Mouse (Mus musculus) kidney, embryonic 14.5 days (tissue): ENCODE results near the gene Tmem33. TPM values are rescaled to one million over a fixed set of nuclear protein-coding genes. Genes with fewer than 3 reads are reported as not detected.

Experiments used
- ATAC-seq: fragments of 200-750 bp; cut with Nextera tagmentation; 2 replicates; pipeline ENCODE4 v1.8.0; 2017; ENCODE audit warnings: moderate number of reproducible peaks, mild to moderate bottlenecking, moderate TSS enrichment, moderate library complexity; ENCODE audit not compliant: low FRiP score, low TSS enrichment
- H3K27ac ChIP-seq: fragments of 300-500 bp; sonication (generic); 2 replicates; pipeline ENCODE4 v1.5.1; 2014; ENCODE audit warnings: low read depth, mild to moderate bottlenecking, low read length, moderate library complexity, mixed read lengths
- H3K27me3 ChIP-seq: fragments of 300-500 bp; sonication (generic); 2 replicates; pipeline ENCODE4 v1.6.1; 2014; ENCODE audit warnings: mild to moderate bottlenecking, low read length; ENCODE audit not compliant: control insufficient read depth, insufficient read depth
- H3K36me3 ChIP-seq: fragments of 300-500 bp; sonication (generic); 2 replicates; pipeline ENCODE4 v1.6.1; 2014; ENCODE audit warnings: low read length, mixed read lengths; ENCODE audit not compliant: control insufficient read depth, insufficient read depth
- H3K4me1 ChIP-seq: fragments of 300-500 bp; sonication (generic); 2 replicates; pipeline ENCODE4 v1.6.1; 2014; ENCODE audit warnings: low read length, mixed read lengths; ENCODE audit not compliant: control insufficient read depth, insufficient read depth
- H3K4me2 ChIP-seq: fragments of 300-500 bp; sonication (generic); replicated peaks from 2 replicates; pipeline ENCODE4 v1.6.1; 2014; ENCODE audit warnings: low read depth, mild to moderate bottlenecking, low read length
- H3K4me3 ChIP-seq: fragments of 300-500 bp; sonication (generic); 2 replicates; pipeline ENCODE4 v1.5.1; 2014; ENCODE audit warnings: mild to moderate bottlenecking, low read length
- H3K9ac ChIP-seq: fragments of 300-500 bp; sonication (generic); 2 replicates; pipeline ENCODE4 v1.6.1; 2014; ENCODE audit warnings: low read depth, mild to moderate bottlenecking, low read length, moderate library complexity
- H3K9me3 ChIP-seq: fragments of 300-500 bp; sonication (generic); 2 replicates; pipeline ENCODE4 v1.6.1; 2016; ENCODE audit warnings: low read length; ENCODE audit not compliant: control insufficient read depth
- WGBS: fragments of 180-500 bp; shearing (Covaris S2); extraction: QIAGEN DNeasy Blood & Tissue Kit; methylation state at CpG from one replicate; pipeline ENCODE4 v1.1.7; 2014; 5-methylcytosine and 5-hydroxymethylcytosine counted together
- polyA plus RNA-seq: library from polyadenylated mRNA; unstranded; fragments of >200 nt; fragmentation: Nextera tagmentation; extraction: Ambion mirVana; gene quantifications from 2 replicates; pipeline ENCODE4 v1.2.1, GENCODE M21; 2014

Gene Tmem33
- polyA plus RNA-seq, 1 experiment from 2014 or later: 90.9 TPM

DNA sequence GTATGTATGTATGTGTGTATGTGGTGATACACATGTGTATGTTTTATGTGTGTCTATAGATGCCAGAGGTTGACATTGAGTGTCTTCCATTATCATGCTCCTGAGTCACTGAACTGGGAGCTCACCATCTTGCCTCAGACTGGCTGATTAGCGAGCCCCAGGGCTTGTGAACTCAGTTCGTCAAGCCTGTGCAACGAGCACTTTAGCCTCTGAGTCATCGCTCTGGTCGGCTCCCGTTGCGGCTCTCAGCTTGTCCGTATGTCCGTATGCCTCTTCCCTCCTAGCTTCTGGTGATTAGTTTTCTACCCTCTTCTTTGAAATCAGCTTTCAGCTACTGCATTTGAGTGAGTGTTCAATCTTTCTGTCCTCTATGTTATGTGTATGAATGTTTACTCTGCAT lies 19.0 kb downstream of the Tmem33 start:
- Histone ChIP-seq H3K4me3 (no peak overlapping the region), H3K4me2 (no peak overlapping the region), H3K36me3 (peaks cover 17% of the 10 kb centered on the region), H3K9ac (no peak overlapping the region), H3K9me3 (no peaks in the 10 kb centered on the region), H3K4me1 (no peaks in the 10 kb centered on the region), H3K27me3 (no peaks in the 10 kb centered on the region), H3K27ac (no peak overlapping the region)
- no peak for ATAC-seq
- 92% methylated on average over 9 of the region's 9 CpGs for WGBS

DNA sequence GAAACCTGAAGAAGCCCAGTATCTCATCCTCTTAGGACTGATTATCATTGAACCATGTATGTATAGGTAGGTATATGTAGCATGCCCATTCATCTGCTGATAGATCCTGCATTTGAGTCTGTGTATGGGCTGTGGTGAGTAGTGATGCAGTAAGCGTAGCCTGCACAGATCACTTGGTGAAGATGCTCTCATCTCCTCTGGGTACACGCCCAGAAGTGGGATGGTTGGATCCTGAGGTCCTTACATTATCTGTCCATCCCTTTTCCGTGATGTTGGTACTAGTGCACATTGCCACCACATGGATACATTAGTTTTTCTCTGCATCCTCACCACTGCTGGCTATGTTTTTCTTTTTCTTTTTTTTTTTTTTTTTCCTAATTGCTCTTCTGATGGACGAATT lies 19.5 kb downstream of the Tmem33 start:
- Histone ChIP-seq H3K4me3 (no peak overlapping the region), H3K27me3 (no peaks in the 10 kb centered on the region), H3K4me2 (no peak overlapping the region), H3K4me1 (no peaks in the 10 kb centered on the region), H3K9me3 (no peaks in the 10 kb centered on the region), H3K27ac (no peak overlapping the region), H3K9ac (no peak overlapping the region), H3K36me3 (peaks cover 21% of the 10 kb centered on the region)
- ATAC-seq: no peak
- WGBS: 95% methylated on average over 4 of the region's 4 CpGs

DNA sequence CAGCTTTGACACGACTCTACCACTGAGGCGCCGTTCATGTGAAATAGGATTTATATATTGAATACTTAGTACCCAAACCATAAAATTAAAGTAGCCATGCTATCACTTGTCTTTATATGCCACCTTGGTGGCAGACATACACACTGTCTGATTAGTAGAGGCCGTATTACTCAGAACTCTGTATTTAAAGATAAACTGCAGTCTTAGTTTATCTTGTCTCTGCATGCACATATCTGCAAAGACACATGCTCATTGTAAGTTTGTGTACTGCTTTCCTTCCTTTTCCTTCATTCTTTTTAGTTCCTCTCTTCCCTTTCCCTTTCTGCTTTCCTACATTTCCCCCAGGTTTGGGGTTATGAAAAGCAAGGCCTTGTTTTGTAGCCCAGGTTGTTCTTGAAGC lies 20.0 kb downstream of the Tmem33 start:
- H3K4me2 ChIP-seq: no peak overlapping the region
- no peaks in the 10 kb centered on the region for H3K4me1 ChIP-seq
- no peaks in the 10 kb centered on the region for H3K9me3 ChIP-seq
- H3K36me3 ChIP-seq: peaks cover 26% of the 10 kb centered on the region
- no peak for ATAC-seq
- H3K27ac ChIP-seq: no peak overlapping the region
- no peak overlapping the region for H3K4me3 ChIP-seq
- WGBS: 93% methylated on average over 4 of the region's 4 CpGs
- no peak overlapping the region for H3K9ac ChIP-seq
- H3K27me3 ChIP-seq: no peaks in the 10 kb centered on the region

DNA sequence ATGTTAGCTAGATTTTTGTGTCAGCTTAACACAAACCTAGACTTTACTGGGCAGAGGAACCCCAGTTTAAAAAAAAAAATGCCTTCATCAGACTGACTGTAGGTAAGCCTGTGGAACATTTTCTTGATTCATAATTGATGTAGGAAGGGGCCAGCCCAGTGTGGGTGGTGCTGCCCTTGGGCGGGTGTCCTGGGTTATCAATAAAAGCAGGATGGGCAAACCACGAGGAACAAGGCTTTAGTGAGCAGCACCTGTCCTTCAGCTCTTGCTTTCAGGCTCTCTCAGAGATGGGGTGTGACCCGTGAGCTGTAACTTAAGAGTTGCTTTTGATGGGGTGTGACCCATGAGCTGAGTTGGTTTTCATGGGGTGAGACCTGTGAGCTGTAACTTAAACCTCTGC lies 34.7 kb downstream of the Tmem33 start:
- no peaks in the 10 kb centered on the region for H3K9me3 ChIP-seq
- H3K4me2 ChIP-seq: no peak overlapping the region
- peaks cover 2% of the 10 kb centered on the region; the same call in 1 of the 2 replicates for H3K36me3 ChIP-seq
- no peak overlapping the region for H3K9ac ChIP-seq
- ATAC-seq: peak; percentile 76
- no peaks in the 10 kb centered on the region for H3K27me3 ChIP-seq
- no peak overlapping the region for H3K4me3 ChIP-seq
- no peak overlapping the region for H3K27ac ChIP-seq
- 43% methylated on average over 3 of the region's 3 CpGs for WGBS
- H3K4me1 ChIP-seq: no peaks in the 10 kb centered on the region

DNA sequence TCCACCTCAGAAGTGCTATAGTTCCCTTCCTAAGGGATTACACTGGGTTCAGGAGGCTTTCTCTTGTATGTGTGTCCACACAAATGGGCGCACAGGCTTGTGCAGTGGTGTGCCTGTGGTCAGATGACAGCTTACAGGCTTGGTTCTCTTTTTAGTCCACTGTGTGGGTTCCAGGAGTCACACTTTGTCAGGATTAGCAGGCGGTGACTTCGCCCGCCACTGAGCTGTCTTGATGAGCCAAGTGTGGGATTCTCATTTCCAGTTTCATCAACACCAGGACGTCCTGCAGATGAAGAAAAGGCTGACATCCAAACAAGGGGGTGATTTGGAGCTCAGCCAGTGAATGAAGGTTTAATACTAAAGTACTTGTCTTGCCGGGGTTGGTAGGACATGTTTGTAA lies 35.3 kb downstream of the Tmem33 start:
- Histone ChIP-seq H3K9me3 (no peaks in the 10 kb centered on the region), H3K4me1 (no peaks in the 10 kb centered on the region), H3K27ac (no peak overlapping the region), H3K36me3 (no peaks in the 10 kb centered on the region; the same call in 1 of the 2 replicates), H3K9ac (no peak overlapping the region), H3K4me2 (no peak overlapping the region), H3K4me3 (no peak overlapping the region), H3K27me3 (no peaks in the 10 kb centered on the region)
- ATAC-seq: no peak
- 87% methylated on average over 6 of the region's 6 CpGs for WGBS

DNA sequence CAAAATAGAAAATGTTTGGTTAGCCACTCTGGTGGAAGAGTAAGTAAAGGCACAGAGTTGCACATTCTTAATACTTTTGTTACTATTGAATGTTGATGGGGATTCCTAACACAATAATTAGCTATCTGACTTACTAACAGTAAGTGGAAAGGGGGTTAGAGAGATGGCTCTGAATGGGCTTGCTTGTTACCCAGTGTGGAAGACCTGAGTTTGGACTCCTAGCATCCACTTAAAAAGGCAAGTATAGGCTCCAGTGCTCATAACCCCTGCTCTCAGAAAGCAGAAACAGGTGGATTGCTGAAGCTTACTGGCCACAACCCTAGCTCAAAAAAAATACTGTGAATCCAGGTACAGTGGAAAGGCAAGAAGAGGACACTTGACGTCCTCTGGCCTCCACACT lies 35.8 kb downstream of the Tmem33 start:
- Histone ChIP-seq H3K4me1 (no peaks in the 10 kb centered on the region), H3K9ac (no peak overlapping the region), H3K27ac (no peak overlapping the region), H3K4me3 (no peak overlapping the region), H3K4me2 (no peak overlapping the region), H3K9me3 (no peaks in the 10 kb centered on the region), H3K36me3 (no peaks in the 10 kb centered on the region; the same call in 1 of the 2 replicates), H3K27me3 (no peaks in the 10 kb centered on the region)
- no peak for ATAC-seq
- 97% methylated on average over 1 of the region's 1 CpGs for WGBS

DNA sequence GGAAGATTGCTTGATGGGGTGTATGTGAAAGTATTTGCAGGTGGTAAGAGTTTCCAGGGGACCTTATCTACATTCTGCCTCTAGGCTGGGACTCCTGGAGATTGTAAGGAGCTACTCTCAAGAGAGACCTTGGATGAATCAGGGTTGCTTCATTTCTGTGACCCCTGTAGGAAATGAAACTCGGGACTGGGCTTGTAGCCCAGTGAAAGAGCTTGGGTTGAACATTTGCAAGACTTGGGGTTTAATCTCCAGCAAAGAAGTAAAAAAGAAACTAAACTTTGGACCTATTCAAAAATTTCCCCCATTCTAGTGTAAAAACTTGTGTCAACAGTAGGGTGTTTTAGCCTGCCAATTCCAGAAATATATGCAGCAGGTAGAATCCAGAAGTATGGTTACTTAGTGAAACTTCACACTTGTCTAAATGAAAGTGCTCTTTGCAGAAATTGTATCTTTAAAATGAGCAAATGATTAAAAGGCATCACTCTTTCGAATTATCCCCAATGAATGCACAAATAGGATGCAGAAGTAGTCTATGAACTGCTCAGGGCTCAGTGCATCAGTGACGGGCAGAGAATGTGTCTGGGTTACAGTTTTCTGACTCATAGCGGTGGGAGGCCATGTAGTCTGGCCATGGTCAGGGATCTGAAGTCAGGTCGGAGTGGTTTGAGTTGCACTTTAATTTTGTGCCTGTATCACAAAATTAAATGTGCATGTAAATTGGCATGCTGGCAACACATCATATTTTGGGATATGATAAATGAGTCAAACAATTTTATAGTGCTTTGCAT lies 36.9 kb downstream of the Tmem33 start:
- no peak overlapping the region for H3K4me2 ChIP-seq
- WGBS: 88% methylated on average over 5 of the region's 5 CpGs
- no peaks in the 10 kb centered on the region for H3K9me3 ChIP-seq
- H3K27me3 ChIP-seq: no peaks in the 10 kb centered on the region
- H3K9ac ChIP-seq: no peak overlapping the region
- H3K4me3 ChIP-seq: no peak overlapping the region
- H3K4me1 ChIP-seq: no peaks in the 10 kb centered on the region
- H3K36me3 ChIP-seq: no peaks in the 10 kb centered on the region
- no peak for ATAC-seq
- H3K27ac ChIP-seq: no peak overlapping the region

DNA sequence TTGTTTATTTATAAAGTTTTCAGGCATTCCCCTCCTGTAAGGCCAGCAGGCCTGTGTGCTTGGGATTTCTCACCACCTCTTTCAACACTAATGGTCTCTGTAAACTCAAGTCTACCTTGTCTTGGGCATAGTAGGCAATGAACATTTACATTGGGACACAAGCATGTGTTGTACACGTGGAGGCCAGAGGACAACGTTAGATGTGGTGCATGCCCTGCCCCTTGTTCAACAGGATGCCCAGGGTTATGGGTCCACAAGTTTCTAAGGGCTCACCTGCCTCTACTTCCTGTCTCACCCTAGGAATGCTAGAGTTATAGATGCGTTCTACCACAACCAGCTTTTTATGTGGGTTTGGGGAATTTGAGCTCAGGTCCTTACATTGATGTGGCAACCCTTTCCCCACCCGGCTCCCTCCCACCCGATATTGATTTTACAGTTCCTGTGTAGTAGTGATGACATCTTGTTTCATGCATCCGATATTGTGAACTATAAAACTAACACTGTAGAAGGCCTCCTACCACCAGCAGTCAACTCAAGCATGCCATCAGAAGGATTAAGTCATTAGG lies 39.6 kb downstream of the Tmem33 start:
- WGBS: 88% methylated on average over 6 of the region's 6 CpGs
- Histone ChIP-seq H3K4me1 (no peaks in the 10 kb centered on the region), H3K9me3 (no peaks in the 10 kb centered on the region), H3K36me3 (no peaks in the 10 kb centered on the region), H3K4me3 (no peak overlapping the region), H3K4me2 (no peak overlapping the region), H3K27me3 (no peaks in the 10 kb centered on the region), H3K9ac (no peak overlapping the region), H3K27ac (no peak overlapping the region)
- ATAC-seq: no peak

DNA sequence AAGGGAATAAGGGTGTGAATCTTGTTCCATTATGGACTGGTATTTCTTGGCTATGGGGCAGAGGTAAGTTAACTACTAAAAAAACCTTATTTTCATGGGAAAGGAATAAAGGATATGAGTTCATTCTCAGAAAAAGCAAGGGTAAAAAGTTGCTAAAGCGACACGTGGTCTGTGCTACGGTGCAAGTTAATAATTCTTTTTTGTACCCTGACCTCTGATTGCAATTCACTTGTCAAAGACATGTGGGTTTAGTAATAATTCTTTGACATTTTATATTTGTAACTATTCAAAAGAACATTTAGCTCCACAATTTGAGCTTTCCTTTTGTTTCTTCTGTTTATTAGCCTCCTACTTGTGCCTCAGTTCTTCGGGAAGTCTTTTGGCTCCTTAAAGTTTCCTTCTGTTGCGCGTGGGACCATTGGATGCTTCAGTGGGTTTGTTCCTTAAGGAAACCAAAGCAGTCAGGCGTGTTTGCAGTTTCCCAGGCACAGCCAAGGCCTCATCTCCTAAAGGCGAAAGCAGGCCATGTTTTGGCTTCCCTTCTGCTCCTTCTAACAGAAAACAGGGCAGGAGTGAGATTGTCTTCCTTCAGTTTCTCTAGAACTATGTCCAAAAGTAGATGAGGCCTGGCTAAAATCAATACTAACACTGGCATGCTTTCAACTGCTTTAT lies 40.7 kb downstream of the Tmem33 start:
- Histone ChIP-seq H3K27me3 (no peaks in the 10 kb centered on the region), H3K27ac (no peak overlapping the region), H3K4me3 (no peak overlapping the region), H3K4me1 (no peaks in the 10 kb centered on the region), H3K9me3 (no peaks in the 10 kb centered on the region), H3K9ac (no peak overlapping the region), H3K36me3 (no peaks in the 10 kb centered on the region), H3K4me2 (no peak overlapping the region)
- WGBS: 65% methylated on average over 8 of the region's 8 CpGs
- ATAC-seq: no peak
